ENCODE assay signal across 8 mouse cellular contexts in genomic region chr2:18693871-18694610, GRCm38 (mm10). TPM values are rescaled to one million over a fixed set of nuclear protein-coding genes. Genes with fewer than 3 reads are reported as not detected.
A peak's percentile ranks its signal among the peaks of the same experiment; 100 is the strongest.
DNase-seq lines count a peak whose midpoint lies in the region; ATAC-seq and TF ChIP-seq lines count a peak whose summit lies in the region.

TSS of gene Spag6 (plus strand) at chr2:18694032.

- peak; percentile 62 for DNase-seq in G1E (ENCODE audit: low spot score)
- DNase-seq in layer of hippocampus, adult 9-11 months = peak; percentile 61
- DNase-seq in lung, postnatal 14 days = peak; percentile 73
- peak; percentile 65 for DNase-seq in ovary, postnatal 14 days (ENCODE audit: low spot score)
- DNase-seq in urinary bladder, adult 2 months (ENCODE audit: low spot score) = peak; percentile 83

- peaks cover 5% of the 10 kb centered on the region for H3K9me3 ChIP-seq in G1E (replicated peaks)
- H3K9me3 ChIP-seq in forebrain, embryonic 16.5 days (ENCODE audit: control insufficient read depth, low read length) = no peaks in the 10 kb centered on the region

- peaks cover 68% of the 10 kb centered on the region for H3K27me3 ChIP-seq in G1E (ENCODE audit: insufficient read depth, low read length)
- peaks cover 31% of the 10 kb centered on the region for H3K27me3 ChIP-seq in forebrain, embryonic 16.5 days (replicated peaks; ENCODE audit: control insufficient read depth, insufficient read depth, low read length)

- 0 out of 2 replicates have a peak within 1 kb of the TSS, but pooled peaks have one; percentile 25 for H3K27ac ChIP-seq in forebrain, embryonic 16.5 days (ENCODE audit: low read length)

- TF ChIP-seq CTCF in G1E (IDR thresholded peaks at IDR 0.05; ENCODE audit: low read depth, low read length) = no peak

- H3K36me3 ChIP-seq in G1E (replicated peaks) = no peaks in the 10 kb centered on the region
- no peaks in the 10 kb centered on the region for H3K36me3 ChIP-seq in forebrain, embryonic 16.5 days (ENCODE audit: control insufficient read depth, insufficient read depth)

- under 1% methylated on average over 46 of the region's 61 CpGs for WGBS in forebrain, embryonic 16.5 days

- H3K9ac ChIP-seq in forebrain, embryonic 16.5 days (replicated peaks; ENCODE audit: low read depth, low read length) = peak within 1 kb of the TSS; percentile 66

- peak; percentile 64 for ATAC-seq in G1E (ENCODE audit: extremely low read depth, insufficient number of reproducible peaks, low FRiP score, poor library complexity, severe bottlenecking)
- peak; percentile 79 for ATAC-seq in cerebellum, adult (ENCODE audit: insufficient number of reproducible peaks, low FRiP score, low TSS enrichment)
- peak; percentile 74 for ATAC-seq in forebrain, embryonic 16.5 days
- peak; percentile 39 to 51; a peak in 3 of 4 replicates for ATAC-seq in hematopoietic stem cell, adult 5-6 weeks (replicated peaks in 1 of 2; ENCODE audit: insufficient read depth in 1 of 2, low FRiP score in 2 of 2, low TSS enrichment in 1 of 2, low read depth in 1 of 2, poor library complexity in 2 of 2, severe bottlenecking in 2 of 2)

- peak within 1 kb of the TSS; percentile 80 for H3K4me3 ChIP-seq in G1E (ENCODE audit: low read depth, low read length)
- peak within 1 kb of the TSS; percentile 51 for H3K4me3 ChIP-seq in forebrain, embryonic 16.5 days (replicated peaks; ENCODE audit: low read length)

- peak within 1 kb of the TSS; percentile 96 for H3K4me2 ChIP-seq in forebrain, embryonic 16.5 days (ENCODE audit: low read length)

- H3K4me1 ChIP-seq in G1E (ENCODE audit: insufficient read depth, low read depth, low read length) = peaks cover 55% of the 10 kb centered on the region
- H3K4me1 ChIP-seq in forebrain, embryonic 16.5 days (replicated peaks; ENCODE audit: control insufficient read depth, insufficient read depth, low read length) = peaks cover 37% of the 10 kb centered on the region

RNA-seq across cellular contexts. Expression of gene Spag6, which starts in this region (rescaled TPM):
- total RNA-seq in G1E (2014; fragmentation: Nextera tagmentation) (not detected in 2 replicates), G1E (2017) (0.22 and 0.46 TPM in 2 replicates)
- 0.08 and 0.18 TPM in 2 replicates for polyA plus RNA-seq in G1E (2012)
- not detected in 2 replicates for polyA plus RNA-seq in forebrain, embryonic 16.5 days (2015; fragmentation: Nextera tagmentation; extraction: Ambion mirVana)
- total RNA-seq in hematopoietic stem cell, adult 5-6 weeks (2017) = not detected in 2 replicates
- polyA plus RNA-seq in urinary bladder, adult 2 months (2012; rRNA removed) = 0.32 and 0.34 TPM in 2 replicates

Comparison
In these comparisons a context has a peak if more than half of its experiments do, and no peak if none do; other contexts are left out.
1. Peak in every context shown above with its lines: DNase-seq, ATAC-seq, H3K4me3 ChIP-seq and H3K27ac ChIP-seq.
2. Peak in DNase-seq, ATAC-seq and H3K4me3 ChIP-seq in G1E; RNA of the gene not detected or under 1 TPM.
3. Peak in ATAC-seq, H3K4me3 ChIP-seq, H3K27ac ChIP-seq, H3K9ac ChIP-seq and H3K4me2 ChIP-seq in forebrain, embryonic 16.5 days; RNA of the gene not detected or under 1 TPM.
4. Peak in ATAC-seq in hematopoietic stem cell, adult 5-6 weeks; RNA of the gene not detected or under 1 TPM.
5. Peak in DNase-seq in urinary bladder, adult 2 months; RNA of the gene not detected or under 1 TPM.